In the genomic region with DNA sequence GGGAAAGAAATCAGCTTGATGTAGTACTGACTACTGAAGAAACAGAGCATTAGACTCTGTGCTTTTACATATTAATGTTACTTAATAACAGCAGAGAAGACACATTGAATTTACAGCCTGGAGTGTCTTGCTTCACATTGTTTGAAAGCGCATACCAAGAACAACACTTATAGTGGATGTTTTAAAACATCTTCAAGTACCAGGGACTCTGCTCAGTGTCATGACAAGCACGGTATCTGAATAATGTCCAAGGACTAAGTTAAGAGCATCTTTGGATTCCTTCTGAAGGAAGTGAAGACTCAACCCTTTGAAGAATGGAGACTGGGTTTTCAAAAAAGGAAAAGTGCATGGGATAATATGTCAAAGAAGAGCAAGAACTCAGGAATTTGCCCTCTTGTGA, we compare ENCODE assay signal across 31 mouse cellular contexts.
"Had no signal": no experiment of that assay in that cellular context is flagged by ENCODE, and none has a peak within 500 bp of the region (broad histone marks: within the 10 kb centered on the region; RNA-seq: fewer than 3 reads in every experiment).

No protein-coding gene starts in this region.

- H3K36me3 ChIP-seq: limb, embryonic 10.5 days; limb, embryonic 12.5 days; limb, embryonic 13.5 days; limb, embryonic 15.5 days; liver, embryonic 12.5 days; liver, embryonic 13.5 days; liver, embryonic 15.5 days; lung, embryonic 15.5 days; midbrain, embryonic 10.5 days; midbrain, embryonic 12.5 days; midbrain, embryonic 13.5 days; midbrain, embryonic 15.5 days; neural tube, embryonic 12.5 days had no signal

- DNase-seq: left cerebral cortex, postnatal 4 days; liver; liver, embryonic 13.5 days; liver, postnatal 0 days; lung, adult 2 months; lung, embryonic 14.5 days; lung, postnatal 10 days; lung, postnatal 14 days; lung, postnatal 36 days; lung, postnatal 4 days; midbrain, embryonic 14.5 days had no signal

- H3K9ac ChIP-seq: limb, embryonic 12.5 days; limb, embryonic 13.5 days; limb, embryonic 15.5 days; liver, embryonic 12.5 days; liver, embryonic 13.5 days; liver, embryonic 14.5 days; liver, embryonic 15.5 days; liver, postnatal 0 days; lung, embryonic 14.5 days; lung, embryonic 15.5 days; midbrain, embryonic 12.5 days; midbrain, embryonic 13.5 days; midbrain, embryonic 15.5 days; neural tube, embryonic 12.5 days had no signal

- H3K27ac ChIP-seq: limb, embryonic 10.5 days; limb, embryonic 12.5 days; limb, embryonic 13.5 days; limb, embryonic 15.5 days; liver, embryonic 12.5 days; liver, embryonic 13.5 days; liver, embryonic 14.5 days; liver, embryonic 15.5 days; lung, embryonic 15.5 days; macrophage; midbrain, embryonic 10.5 days; midbrain, embryonic 12.5 days; midbrain, embryonic 13.5 days; midbrain, embryonic 15.5 days; neural tube, embryonic 12.5 days had no signal

- ATAC-seq: liver, embryonic 12.5 days; liver, postnatal 0 days; lung, postnatal 0 days; midbrain, embryonic 13.5 days; midbrain, embryonic 15.5 days; midbrain, embryonic 16.5 days had no signal

- H3K27me3 ChIP-seq: limb, embryonic 12.5 days; limb, embryonic 13.5 days; limb, embryonic 15.5 days; liver, embryonic 12.5 days; liver, embryonic 13.5 days; liver, embryonic 15.5 days; lung, embryonic 15.5 days; megakaryocyte, embryonic 14.5 days; midbrain, embryonic 12.5 days; midbrain, embryonic 13.5 days; midbrain, embryonic 15.5 days; neural tube, embryonic 12.5 days had no signal

- H3K9me3 ChIP-seq: limb, embryonic 10.5 days; limb, embryonic 12.5 days; limb, embryonic 13.5 days; limb, embryonic 15.5 days; liver, embryonic 12.5 days; liver, embryonic 13.5 days; liver, embryonic 15.5 days; lung, embryonic 15.5 days; megakaryocyte, embryonic 14.5 days; midbrain, embryonic 10.5 days; midbrain, embryonic 12.5 days; midbrain, embryonic 13.5 days; midbrain, embryonic 15.5 days; neural tube, embryonic 12.5 days had no signal

- H3K4me2 ChIP-seq: limb, embryonic 12.5 days; limb, embryonic 13.5 days; limb, embryonic 15.5 days; liver, embryonic 11.5 days; liver, embryonic 12.5 days; liver, embryonic 13.5 days; liver, embryonic 15.5 days; lung, embryonic 14.5 days; lung, embryonic 15.5 days; midbrain, embryonic 11.5 days; midbrain, embryonic 12.5 days; midbrain, embryonic 13.5 days; midbrain, embryonic 15.5 days; neural tube, embryonic 12.5 days had no signal

- H3K4me3 ChIP-seq: limb, embryonic 10.5 days; limb, embryonic 12.5 days; limb, embryonic 13.5 days; limb, embryonic 15.5 days; liver, embryonic 12.5 days; liver, embryonic 13.5 days; liver, embryonic 15.5 days; lung, embryonic 15.5 days; megakaryocyte, embryonic 14.5 days; midbrain, embryonic 10.5 days; midbrain, embryonic 12.5 days; midbrain, embryonic 13.5 days; midbrain, embryonic 15.5 days; myocyte; neural tube, embryonic 12.5 days had no signal

- H3K4me1 ChIP-seq: limb, embryonic 10.5 days; limb, embryonic 12.5 days; limb, embryonic 13.5 days; limb, embryonic 15.5 days; liver, embryonic 12.5 days; liver, embryonic 13.5 days; liver, embryonic 15.5 days; megakaryocyte, embryonic 14.5 days; midbrain, embryonic 12.5 days; midbrain, embryonic 13.5 days; midbrain, embryonic 15.5 days; neural tube, embryonic 12.5 days had no signal
